Mouse (Mus musculus) liver, embryonic 14.5 days (tissue): ENCODE data around the gene Gabarap.

ENCODE experiments used
- CTCF ChIP-seq: IDR thresholded peaks from 2 replicates; pipeline ENCODE4 v1.5.1; 2016; ENCODE audit warnings: antibody characterized with exemption, low read depth, control low read depth
- EP300 ChIP-seq: IDR thresholded peaks from 2 replicates; pipeline ENCODE4 v1.6.1; 2016; ENCODE audit warnings: antibody characterized with exemption, low read depth

DNA sequence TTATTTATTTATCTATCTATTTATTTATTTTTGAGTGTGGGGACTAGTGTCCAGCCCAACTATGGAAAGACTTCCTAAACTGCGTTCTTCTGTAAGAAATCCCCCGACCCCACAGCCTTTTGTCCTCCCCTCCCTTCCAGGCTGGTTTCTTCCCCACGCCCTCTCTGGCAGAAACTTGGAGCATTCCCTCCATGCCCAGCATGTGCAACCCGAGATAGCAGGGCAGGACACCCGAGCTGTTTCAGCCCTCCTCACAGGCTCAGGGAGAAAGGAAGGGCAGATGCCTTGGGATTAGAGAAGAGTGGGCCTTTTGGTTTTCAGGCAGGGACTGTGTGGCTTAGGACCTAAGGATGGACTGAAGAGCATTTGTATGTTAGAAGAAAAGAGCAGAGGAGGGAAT lies 8.1 kb upstream of the Gabarap start:
- TF ChIP-seq CTCF (no peak), EP300 (no peak)
